Mouse (Mus musculus) adipocyte (in vitro differentiated cells): ENCODE measurements around the gene Medag.
A peak's percentile ranks its signal among the peaks of the same experiment; 100 is the strongest.

Experiments used
- DNase-seq: peaks from one replicate; pipeline ENCODE4 v3.0.0-alpha.2; 2016; ENCODE audit warnings: low spot score

Medag gene

GRCm38 (mm10) chr5:149385228-149385961 is 26.2 kb upstream of the Medag start:
- peak; percentile 29 for DNase-seq

GRCm38 (mm10) chr5:149386294-149386850 is 25.2 kb upstream of the Medag start:
- DNase-seq, result peak; percentile 35

GRCm38 (mm10) chr5:149388947-149389346 is 22.6 kb upstream of the Medag start:
- no peak for DNase-seq

GRCm38 (mm10) chr5:149389548-149390211 is 21.9 kb upstream of the Medag start:
- peak; percentile 96 for DNase-seq

GRCm38 (mm10) chr5:149391574-149392375 is 19.8 kb upstream of the Medag start:
- peak; percentile 25 for DNase-seq

- no peak for DNase-seq
These were observed 19.0 kb upstream of the Medag start for GRCm38 (mm10) chr5:149392420-149392988.

- DNase-seq, result no peak
These were observed 10.0 kb upstream of the Medag start for GRCm38 (mm10) chr5:149401446-149401975.

GRCm38 (mm10) chr5:149402029-149402428 is 9.5 kb upstream of the Medag start:
- no peak for DNase-seq

GRCm38 (mm10) chr5:149403386-149403785 is 8.2 kb upstream of the Medag start:
- DNase-seq, result peak; percentile 90

- no peak for DNase-seq
These were observed 6.8 kb upstream of the Medag start for GRCm38 (mm10) chr5:149404710-149405109.

- DNase-seq, result no peak
These were observed 4.7 kb upstream of the Medag start for GRCm38 (mm10) chr5:149406791-149407276.

- no peak for DNase-seq
These were observed 2.0 kb upstream of the Medag start for GRCm38 (mm10) chr5:149409502-149409901.

GRCm38 (mm10) chr5:149412194-149412575 is 636 bp downstream of the Medag start:
- no peak for DNase-seq

GRCm38 (mm10) chr5:149412671-149413070 is 1.1 kb downstream of the Medag start:
- no peak for DNase-seq

GRCm38 (mm10) chr5:149414369-149415167 is 3.0 kb downstream of the Medag start:
- no peak for DNase-seq

GRCm38 (mm10) chr5:149417381-149417780 is 5.8 kb downstream of the Medag start:
- DNase-seq, result peak; percentile 31

- no peak for DNase-seq
These were observed 15.0 kb downstream of the Medag start for GRCm38 (mm10) chr5:149426525-149426924.

GRCm38 (mm10) chr5:149427277-149428060 is 15.9 kb downstream of the Medag start:
- DNase-seq, result no peak

GRCm38 (mm10) chr5:149428347-149428746 is 16.8 kb downstream of the Medag start:
- no peak for DNase-seq

- no peak for DNase-seq
These were observed 17.3 kb downstream of the Medag start for GRCm38 (mm10) chr5:149428810-149429255.
